Mouse (Mus musculus): ENCODE measurements around the gene Bace2.

Bace2 gene

DNA sequence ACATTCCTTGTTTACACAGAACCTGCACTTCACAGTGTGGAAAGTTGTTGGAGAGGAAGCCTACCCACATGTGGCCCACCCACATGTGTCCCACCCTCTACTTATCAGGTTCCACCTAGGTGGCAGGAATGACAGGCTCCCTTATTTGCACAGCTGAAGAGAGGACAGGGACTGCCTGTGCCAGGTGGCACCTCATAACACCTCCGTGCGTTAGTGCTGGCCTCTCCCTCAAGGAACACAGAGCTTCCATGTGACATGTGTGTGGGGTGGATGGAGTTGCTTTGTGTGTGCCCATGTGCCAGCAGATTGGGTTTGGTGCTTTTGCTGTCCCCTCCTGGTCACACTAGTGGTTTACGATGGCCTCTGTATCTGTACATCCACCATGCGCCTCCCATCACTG, 43.4 kb downstream of the Bace2 start:
- in situ Hi-C loops (cut with MboI; ENCODE audit: unreplicated experiment in 2 of 2): no loop called here

DNA sequence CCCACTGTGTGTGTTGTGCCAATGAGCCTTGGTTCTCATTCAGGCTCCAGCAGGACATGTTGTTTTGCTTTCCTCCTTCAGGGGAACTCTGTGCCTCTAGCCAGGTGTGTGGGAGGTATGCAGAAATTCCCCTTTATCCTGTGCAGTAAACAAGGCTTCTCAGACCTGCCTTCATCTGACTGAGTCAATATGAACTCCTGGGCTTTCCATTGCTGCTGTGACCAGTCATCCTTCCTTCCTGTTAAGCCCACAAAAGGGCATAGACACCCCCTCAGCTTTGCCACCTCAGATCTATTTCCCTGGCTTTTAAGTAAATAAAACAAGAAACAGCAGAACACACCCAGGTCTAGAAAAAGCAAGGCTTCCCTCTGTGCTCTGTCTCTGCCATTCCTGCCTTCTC, 45.2 kb downstream of the Bace2 start:
- in situ Hi-C loops (cut with MboI; ENCODE audit: unreplicated experiment in 2 of 2): no loop called here

DNA sequence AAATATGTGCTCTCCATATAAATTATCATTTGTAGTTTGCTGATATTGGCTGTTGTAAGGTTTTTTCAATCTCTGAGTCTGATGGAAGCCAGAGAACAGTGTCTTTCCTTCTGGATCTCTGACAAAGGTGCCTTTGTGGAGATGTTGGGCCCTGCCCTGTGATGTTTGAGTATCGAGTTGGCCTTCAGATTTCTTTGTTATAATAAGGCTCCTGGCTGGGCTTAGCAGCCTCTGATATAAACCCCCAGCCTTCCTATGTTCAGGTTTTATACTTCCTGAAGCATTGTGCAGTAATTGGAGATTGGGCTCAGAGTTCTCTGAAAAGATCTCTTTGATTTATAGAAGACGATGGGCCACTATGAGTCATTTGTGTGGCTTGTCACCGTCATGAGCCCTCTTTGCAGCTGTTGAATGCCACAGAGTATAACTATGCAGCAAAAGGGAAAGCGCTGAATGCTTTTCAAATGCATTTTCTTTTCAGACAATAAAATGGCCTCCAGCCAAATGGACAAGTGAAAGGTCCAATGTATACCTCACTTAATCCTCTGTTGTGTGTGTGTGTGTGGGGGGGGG, 45.8 kb downstream of the Bace2 start:
- in situ Hi-C loops (cut with MboI; ENCODE audit: unreplicated experiment in 2 of 2): no loop called here

DNA sequence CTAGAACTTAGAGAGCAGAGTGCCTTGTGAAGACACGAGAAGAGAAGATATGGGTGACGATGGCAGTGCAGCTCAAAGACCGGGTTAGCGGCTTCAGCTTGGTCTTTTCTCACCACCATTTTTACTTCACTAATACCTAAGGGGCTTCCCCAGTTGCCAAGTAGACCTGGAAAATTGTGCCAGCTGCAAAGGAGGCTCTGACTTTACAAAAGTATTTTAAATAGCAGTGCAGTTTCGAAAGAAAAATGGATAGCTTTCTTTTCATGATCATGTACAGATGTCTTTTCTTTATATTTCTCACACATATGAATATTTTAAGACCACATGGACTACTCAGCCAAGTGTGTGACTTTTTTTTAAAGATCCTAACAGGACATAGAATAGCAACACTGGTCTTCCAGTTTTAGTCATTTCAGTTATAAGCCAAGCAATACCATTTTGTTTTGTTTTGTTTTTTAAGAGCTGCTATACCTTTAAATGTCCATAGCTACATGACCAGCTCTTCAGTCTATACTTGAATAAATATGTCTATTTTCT, 49.0 kb downstream of the Bace2 start:
- in situ Hi-C loops (cut with MboI; ENCODE audit: unreplicated experiment in 2 of 2): no loop called here

DNA sequence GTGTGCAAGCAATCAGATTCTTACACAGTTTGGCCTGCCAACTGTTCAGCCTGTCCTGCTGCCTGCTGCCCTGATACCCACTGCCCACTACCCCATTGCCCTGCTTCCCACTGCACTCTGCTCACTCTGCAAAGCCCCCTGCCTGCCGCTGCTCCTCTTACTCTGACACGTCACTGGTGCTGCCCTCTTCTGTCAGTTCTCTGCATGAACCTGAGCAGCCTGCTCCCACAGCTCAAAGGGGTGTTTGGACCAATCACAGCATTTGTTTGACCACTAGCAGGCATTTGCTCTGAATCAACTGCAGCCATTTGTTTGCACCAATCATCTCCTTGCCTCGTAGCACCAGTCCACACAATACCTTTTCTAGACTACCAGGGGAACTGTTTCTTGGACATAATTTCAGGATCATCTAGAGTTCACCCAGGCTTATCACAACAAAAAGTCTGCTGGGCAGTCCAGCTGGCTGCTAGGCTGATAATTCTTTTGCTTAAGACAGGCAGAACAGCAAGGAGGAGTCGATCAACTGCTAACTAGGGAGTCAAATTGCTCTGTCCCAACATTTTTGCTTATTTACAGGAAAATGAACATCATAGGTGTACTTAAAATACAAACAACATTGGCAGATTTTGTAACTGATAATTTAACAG, 61.5 kb downstream of the Bace2 start:
- in situ Hi-C loops (cut with MboI; ENCODE audit: unreplicated experiment in 2 of 2): no loop called here

DNA sequence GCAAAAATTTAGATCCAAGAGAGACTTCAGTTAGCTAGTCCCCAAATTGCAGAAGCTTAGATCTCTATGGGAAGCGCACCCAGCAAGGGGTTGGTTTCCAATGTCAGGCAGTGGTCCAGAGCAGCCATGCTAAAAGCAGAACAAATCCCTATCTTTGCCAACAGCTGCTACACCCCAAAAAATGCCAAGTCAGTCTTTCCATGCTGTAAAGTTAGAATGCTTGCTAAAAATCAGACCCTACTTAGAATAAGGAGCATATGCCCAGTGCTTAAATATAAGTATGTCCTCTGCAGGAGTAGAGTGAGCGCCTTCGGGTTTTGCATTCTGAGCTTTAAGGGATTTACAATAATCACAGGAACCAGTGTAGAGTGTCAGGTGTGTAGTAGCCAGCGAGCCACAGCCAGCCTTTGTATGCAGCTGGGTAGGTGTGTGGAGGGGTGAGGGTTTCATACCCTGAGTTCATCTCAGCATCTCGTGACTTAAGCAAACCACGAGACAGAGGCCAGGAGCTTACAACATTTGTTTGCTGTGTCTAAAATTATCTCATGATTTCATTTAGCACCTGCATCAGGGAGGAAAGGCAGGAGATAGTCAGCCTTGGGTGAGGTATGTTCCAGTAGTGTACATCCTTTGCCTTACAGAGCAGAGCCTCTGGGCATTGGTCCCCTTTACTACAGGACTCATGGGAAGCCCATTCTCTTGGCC, 62.4 kb downstream of the Bace2 start:
- in situ Hi-C loops (cut with MboI; ENCODE audit: unreplicated experiment in 2 of 2): no loop called here

DNA sequence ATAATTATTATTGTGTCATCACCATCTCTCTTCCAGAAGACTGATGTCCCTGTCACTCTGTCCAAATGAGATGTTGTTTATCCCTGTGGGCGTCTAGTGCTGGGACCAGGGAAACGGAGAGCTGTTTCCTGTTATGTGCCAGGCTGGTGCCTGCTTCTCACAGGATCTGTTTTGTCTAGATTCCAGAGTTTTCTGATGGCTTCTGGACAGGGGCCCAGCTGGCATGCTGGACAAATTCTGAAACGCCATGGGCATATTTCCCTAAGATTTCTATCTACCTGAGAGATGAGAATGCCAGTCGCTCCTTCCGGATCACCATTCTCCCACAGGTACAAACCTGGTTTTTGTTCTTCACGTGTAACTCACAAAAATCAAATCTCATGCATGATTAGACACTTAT, 65.1 kb downstream of the Bace2 start:
- in situ Hi-C loops (cut with MboI; ENCODE audit: unreplicated experiment in 2 of 2): no loop called here

DNA sequence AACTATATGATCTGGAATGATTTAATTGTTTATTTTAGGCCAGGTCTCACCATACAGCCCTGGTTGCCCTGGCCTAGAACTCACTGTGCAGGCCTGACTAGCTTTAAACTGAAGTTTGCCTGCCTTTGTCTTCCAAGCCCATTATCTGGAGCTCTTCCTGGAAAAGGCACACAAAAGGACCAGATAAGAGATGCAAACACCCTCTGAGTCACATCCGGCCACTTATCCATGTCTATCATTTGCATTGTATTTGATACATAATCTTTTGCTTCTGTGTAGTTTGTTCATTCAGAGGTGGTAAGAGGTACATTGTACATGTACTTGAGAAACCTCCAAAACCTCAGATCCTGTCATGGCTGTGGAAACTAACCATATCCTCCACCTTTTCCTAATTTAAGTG, 67.1 kb downstream of the Bace2 start:
- in situ Hi-C loops (cut with MboI; ENCODE audit: unreplicated experiment in 2 of 2): no loop called here

DNA sequence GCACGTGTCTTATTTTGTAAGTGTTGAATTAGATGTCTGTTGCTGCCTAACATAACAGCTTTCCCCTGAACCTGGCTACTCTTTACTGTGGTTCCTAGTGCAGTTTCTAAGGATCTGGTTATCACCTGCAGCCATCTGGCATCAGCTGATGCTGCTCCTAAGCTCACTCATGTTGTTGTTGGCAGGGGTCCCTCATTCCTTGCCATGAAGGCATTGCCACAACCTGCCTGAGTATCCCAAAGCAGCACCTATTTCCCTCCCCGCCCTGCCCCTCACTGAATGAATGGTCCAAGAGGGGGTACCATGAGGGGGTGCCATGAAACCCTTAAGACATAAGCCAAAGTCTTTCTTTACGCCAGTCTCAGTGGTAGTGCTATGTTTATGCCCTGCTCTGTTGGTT, 71.5 kb downstream of the Bace2 start:
- in situ Hi-C loops (cut with MboI; ENCODE audit: unreplicated experiment in 2 of 2): no loop called here

DNA sequence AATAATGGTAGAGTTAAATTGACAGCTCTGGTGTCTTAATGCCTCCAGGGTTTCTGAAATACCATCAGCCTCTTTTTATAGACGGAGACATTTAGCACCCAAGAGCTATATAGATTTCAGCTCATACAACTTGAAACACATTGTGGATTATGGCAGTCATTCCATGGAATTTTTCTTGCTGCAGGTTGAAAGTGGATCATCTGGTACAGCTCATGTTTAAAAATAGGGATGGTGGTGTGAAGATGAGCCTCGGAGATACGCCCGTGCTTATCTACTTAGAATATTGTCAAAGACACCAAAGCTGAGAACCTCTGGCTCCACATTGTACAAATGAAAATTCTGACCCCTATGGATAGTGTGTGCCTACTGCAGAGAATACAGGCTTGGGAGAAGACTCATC, 73.5 kb downstream of the Bace2 start:
- in situ Hi-C loops (cut with MboI; ENCODE audit: unreplicated experiment in 2 of 2): no loop called here

DNA sequence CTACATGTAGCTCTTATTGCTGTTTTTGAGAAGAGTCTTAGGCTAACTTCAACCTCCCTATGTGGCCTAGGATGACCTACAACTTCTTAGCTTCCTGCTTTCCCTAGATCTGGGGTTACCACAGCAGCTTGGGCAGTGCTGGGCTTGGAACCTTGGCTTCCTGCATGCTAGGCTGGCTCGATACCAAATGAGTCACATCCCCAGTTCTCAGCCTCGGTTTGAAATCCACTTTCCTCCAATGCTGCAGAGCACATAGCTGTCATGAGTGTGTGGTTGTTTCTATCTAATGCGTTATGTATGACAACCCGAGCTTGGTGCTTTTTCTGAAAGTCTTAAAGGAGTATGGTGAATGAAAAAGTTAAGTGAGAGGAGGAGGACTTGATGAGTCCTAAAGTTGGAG, 74.8 kb downstream of the Bace2 start:
- in situ Hi-C loops (cut with MboI; ENCODE audit: unreplicated experiment in 2 of 2): no loop called here

DNA sequence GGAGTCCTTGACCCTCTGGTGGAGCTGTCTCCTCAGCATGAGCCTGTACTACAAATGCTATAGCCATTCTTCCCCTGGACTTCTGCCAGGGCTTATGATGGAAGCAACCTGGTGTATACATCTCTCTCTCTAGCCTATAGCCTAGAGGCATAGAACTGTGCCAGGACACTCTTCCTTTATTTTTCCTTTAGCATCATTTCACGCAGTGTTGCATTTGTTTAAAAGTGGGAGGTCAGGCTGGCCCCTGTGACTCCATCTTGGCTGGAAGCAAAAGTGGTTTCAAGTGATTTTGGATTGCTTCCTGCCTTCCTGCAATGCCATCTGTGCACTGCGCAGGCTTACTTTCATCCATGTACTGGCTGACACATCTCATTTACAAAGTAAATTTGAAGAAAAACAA, 77.7 kb downstream of the Bace2 start:
- in situ Hi-C loops (cut with MboI; ENCODE audit: unreplicated experiment in 2 of 2): no loop called here

DNA sequence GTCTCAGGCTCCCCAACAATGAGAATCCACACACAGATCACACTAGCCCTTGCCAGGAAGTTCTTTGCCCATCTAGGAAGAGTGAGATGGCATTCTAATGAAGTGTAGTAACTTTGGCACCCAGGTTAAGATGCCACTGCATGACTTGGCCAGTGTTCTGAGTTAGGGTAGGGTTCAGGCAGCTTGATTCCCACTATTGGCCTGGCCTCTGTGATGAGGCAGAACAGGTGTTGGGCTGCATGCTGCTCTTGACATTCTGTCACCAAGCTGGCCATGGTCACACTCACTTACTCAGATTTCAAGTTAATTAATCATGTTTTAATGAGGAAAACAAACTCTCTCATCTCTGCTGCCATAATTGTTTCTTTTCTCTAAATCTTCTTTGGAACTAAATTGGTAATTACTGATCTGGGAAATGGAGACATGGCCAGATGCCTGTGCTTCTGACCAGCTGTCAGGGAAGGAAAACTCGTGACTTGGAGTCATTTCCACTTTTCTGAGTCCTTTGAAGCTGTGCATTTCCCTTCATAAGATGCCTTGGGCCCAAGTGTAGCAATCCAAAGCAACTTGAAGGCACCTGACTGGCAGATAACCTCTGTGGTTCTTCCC, 81.0 kb downstream of the Bace2 start:
- in situ Hi-C loops (cut with MboI; ENCODE audit: unreplicated experiment in 2 of 2): no loop called here

DNA sequence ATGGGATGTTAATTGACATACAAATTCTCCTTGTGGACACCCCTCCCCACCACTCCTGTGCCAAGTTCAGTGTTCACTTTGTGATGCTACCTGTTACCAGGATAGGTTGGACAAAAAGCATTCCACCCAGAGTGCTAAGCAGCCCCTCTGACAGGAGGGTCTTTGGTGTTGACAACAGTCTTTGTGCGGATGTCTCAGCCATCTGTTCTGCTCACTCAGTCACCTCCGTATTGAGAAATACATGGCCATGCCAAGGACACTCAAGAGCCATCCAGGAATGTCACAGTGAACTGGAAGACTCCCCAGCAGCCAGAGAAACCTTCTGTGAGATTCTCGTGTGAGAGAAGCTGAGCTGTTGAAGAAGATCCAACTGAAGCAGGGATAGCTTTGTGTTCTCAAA, 81.6 kb downstream of the Bace2 start:
- in situ Hi-C loops (cut with MboI; ENCODE audit: unreplicated experiment in 2 of 2): no loop called here

DNA sequence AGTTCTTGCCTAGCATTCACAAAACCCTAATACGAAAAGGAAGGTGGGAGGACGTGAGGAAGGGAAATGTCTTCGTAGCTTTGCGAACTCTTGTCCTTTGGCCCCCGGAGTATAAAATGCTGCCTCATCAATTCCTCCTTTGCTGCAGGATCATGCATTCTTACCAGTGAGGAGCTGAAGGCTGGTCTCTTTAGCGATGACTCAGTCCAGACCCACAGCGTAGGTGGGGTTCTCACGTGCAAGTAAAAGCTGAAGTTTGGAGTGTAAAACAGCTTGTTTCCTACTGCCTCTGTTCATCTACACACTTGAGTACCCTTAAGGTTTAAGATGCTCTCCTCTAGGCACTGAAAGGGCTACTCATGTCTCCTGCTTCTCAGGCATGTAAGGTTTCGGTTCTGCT, 85.4 kb downstream of the Bace2 start:
- in situ Hi-C loops (cut with MboI; ENCODE audit: unreplicated experiment in 2 of 2): loop anchor here in 1 of 2 experiments (5.0 kb wide), 1 partner anchor 155 kb away; no protein-coding TSS in a partner anchor

DNA sequence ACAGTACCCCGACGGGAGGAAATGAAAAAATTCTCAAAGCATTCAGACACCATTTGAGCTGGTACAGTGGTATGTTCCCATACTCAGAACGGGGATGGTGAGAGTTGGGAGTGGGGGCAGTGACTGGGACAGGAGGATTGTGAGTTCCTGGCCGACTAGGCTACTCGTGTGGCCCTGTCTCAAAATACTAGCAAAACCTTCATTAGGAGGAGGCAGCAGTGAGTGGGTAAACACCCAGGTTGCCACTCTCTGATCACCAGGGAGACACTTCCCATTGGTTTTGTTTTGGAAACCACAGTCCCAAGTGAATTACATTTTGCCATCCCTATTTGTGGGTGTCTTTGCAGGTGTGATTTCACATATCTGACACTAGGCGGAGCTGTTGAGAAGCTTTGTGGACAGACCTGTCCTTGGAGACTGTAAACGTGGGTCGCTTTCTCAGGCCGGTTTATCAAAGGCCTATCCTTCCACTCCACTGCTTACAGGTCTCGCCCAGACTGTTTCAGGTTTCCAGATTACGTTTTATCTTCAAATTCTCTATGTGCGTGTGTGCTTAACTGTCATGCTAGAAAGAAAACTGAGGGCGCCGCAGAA, 87.2 kb downstream of the Bace2 start:
- in situ Hi-C loops (cut with MboI; ENCODE audit: unreplicated experiment in 2 of 2): loop anchor here in 1 of 2 experiments (5.0 kb wide), 1 partner anchor 154 kb away; no protein-coding TSS in a partner anchor

DNA sequence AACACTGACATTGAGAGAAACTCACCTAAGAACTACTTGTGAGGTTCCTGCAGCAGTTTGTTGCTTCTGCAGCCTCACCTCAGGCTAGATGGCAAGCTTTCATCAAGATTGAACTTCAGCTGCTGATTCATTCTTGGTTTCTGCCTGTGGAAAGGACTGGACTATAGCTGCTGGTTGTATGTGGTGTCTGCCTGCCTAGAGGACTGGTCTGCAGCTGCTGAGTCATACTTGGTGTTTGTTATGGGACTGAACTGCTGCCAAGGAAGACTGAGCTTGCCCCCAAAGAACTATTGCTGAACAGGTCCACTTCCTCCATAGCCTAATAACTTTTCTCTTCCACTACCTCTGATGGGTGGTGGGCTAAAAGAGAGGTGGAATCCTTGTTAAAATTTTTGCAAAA, 90.8 kb downstream of the Bace2 start:
- in situ Hi-C loops (cut with MboI; ENCODE audit: unreplicated experiment in 2 of 2): no loop called here

DNA sequence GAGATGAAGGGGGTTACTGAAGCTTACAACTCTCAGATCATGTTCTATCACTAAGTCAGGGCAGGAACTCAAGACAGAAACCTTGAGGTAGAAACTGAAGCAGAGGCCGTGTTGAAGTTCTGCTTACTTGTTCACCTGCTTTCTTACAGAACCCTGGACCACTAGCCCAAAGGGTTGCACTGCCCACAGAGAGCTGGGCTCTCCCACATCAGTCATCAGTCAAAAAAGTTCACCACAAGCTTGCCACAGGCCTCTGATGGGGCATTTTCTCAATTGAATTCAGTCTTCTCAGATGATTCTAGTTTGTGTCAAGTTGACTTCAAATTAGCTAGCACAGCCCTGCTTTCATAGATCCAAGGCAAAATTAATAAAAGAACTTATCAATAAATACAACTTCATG, 103.3 kb downstream of the Bace2 start:
- in situ Hi-C loops (cut with MboI; ENCODE audit: unreplicated experiment in 2 of 2): no loop called here

DNA sequence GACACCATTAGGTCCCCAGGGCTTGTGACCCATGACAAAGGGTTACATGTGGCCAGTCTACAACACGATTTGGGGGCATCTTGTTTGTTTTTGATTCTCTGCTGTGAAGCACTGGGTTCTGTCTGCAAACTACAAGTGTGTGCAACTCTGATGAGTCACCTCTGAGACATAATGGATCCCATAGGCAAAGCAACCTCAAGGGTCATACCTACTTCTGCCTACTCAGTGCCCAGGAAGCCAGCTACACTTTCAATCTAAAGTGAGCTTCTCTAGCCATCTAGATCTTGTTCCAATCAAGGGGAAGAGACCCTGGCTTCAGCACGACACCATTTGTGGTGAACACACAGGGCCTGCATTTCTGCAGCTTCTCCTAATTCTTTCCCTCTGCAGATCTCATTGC, 104.7 kb downstream of the Bace2 start:
- in situ Hi-C loops (cut with MboI; ENCODE audit: unreplicated experiment in 2 of 2): no loop called here

DNA sequence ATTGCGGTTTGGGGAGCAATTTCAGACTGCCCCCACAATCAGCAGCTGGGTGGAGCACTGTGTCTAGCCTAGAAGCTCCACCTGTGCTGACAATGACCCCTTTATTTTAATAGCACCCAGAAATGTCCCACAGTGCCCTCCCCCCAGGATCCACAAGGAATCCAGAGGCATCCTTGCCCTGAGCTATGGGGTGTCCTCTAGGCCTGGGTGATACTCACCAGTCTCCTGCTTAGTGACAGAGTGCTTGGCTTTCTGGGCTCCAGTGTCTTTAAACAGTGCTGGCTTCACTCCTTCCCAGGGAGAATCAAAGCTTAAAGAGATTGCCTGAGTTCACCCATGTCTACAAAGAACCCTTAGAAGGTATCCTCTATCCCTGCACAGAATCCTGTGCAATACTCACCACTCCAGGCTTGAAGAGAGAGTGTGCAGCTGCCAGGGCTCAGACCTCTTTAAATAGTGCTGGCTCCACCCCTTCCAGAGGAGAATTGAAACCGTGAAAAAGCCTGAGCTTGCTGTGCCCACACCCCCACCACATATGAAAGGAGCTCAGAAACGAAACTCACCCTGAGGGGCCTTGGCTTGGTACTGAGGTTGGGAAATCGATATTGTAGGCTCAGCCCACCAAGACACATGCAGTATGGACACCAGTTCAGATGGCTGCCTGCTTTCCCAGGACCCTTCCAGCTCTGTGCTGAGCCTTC, 106.1 kb downstream of the Bace2 start, which contains the start of gene Mx1:
Mx1 (minus strand) TSS at position 427 of the 701 bp plus-strand sequence.
- in situ Hi-C loops (cut with MboI; ENCODE audit: unreplicated experiment in 2 of 2): no loop called here
